Mouse (Mus musculus) CH12.LX (cell line): ENCODE data around the gene Zhx3.

Experiments used
- CTCF ChIP-seq, 2 experiments: IDR thresholded peaks in 1 of 2; conservative IDR thresholded peaks in 1 of 2; 2 replicates each; pipeline ENCODE4 v1.5.1; 2011 to 2012; ENCODE audit warnings: low read depth in 2 of 2, low read length in 2 of 2, improper control_type of control experiment in 1 of 2, inconsistent platforms in 1 of 2, mild to moderate bottlenecking in 1 of 2, moderate library complexity in 1 of 2
- GABPA ChIP-seq: IDR thresholded peaks from 2 replicates; pipeline ENCODE4 v1.6.1; 2012; ENCODE audit warnings: low read depth, low read length, improper control_type of control experiment, inconsistent platforms; ENCODE audit not compliant: insufficient replicate concordance
- MAX ChIP-seq: IDR thresholded peaks from 2 replicates; pipeline ENCODE4 v1.6.1; 2011; ENCODE audit warnings: low read length, improper control_type of control experiment
- MXI1 ChIP-seq: IDR thresholded peaks from 2 replicates; pipeline ENCODE4 v1.6.1; 2011; ENCODE audit warnings: mild to moderate bottlenecking, low read depth, low read length, improper control_type of control experiment
- POLR2A ChIP-seq: IDR thresholded peaks from 2 replicates; pipeline ENCODE4 v1.6.1; 2011; ENCODE audit warnings: low read depth, mild to moderate bottlenecking, improper control_type of control experiment, low read length
- POLR2AphosphoS2 ChIP-seq: IDR thresholded peaks from 2 replicates; pipeline ENCODE4 v1.6.1; 2011; ENCODE audit warnings: low read depth, low read length, improper control_type of control experiment
- TBP ChIP-seq: conservative IDR thresholded peaks from 2 replicates; pipeline ENCODE4 v1.6.1; 2011; ENCODE audit warnings: low read depth, low read length, improper control_type of control experiment
- TCF12 ChIP-seq: IDR thresholded peaks from 2 replicates; pipeline ENCODE4 v1.6.1; 2014; ENCODE audit warnings: low read depth, mild to moderate bottlenecking, inconsistent platforms, low read length, improper control_type of control experiment
- UBTF ChIP-seq: IDR thresholded peaks from 2 replicates; pipeline ENCODE4 v1.6.1; 2012; ENCODE audit warnings: low read depth, mild to moderate bottlenecking, inconsistent platforms, low read length, improper control_type of control experiment, moderate library complexity

- TF ChIP-seq CTCF (conservative IDR thresholded peaks at IDR 0.05 in 1 of 2, IDR thresholded peaks at IDR 0.05 in 1 of 2; ENCODE audit: low read depth in 2 of 2, low read length in 2 of 2) (no peak), TCF12 (no peak), MXI1 (no peak), POLR2A (no peak), TBP (no peak), GABPA (no peak), MAX (no peak), UBTF (no peak), POLR2AphosphoS2 (no peak)
These were observed 25.1 kb downstream of the Zhx3 start for GRCm38 (mm10) chr2:160847664-160848063.
